Mouse (Mus musculus): ENCODE measurements around the gene Col4a3bp. TPM values are rescaled to one million over a fixed set of nuclear protein-coding genes. Genes with fewer than 3 reads are reported as not detected.

Gene Col4a3bp
- polyA plus RNA-seq, 1 experiment from 2014 or later, result 7.6 TPM

- WGBS, result 4% methylated on average over 1 of the region's 1 CpGs
- 0 out of 2 replicates have a peak, but pooled peaks have one; percentile 32 for ATAC-seq (replicated peaks)
- H3K4me2 ChIP-seq (replicated peaks), result no peak overlapping the region
- no peak overlapping the region for H3K27ac ChIP-seq (replicated peaks)
- H3K4me3 ChIP-seq, result no peak overlapping the region
- H3K9ac ChIP-seq (replicated peaks), result no peak overlapping the region
- H3K4me1 ChIP-seq, result no peaks in the 10 kb centered on the region
- no peaks in the 10 kb centered on the region for H3K9me3 ChIP-seq
- H3K36me3 ChIP-seq, result no peaks in the 10 kb centered on the region
- no peaks in the 10 kb centered on the region for H3K27me3 ChIP-seq
Observed at GRCm38 (mm10) chr13:96593621-96594020, 51.2 kb downstream of the Col4a3bp start.

GRCm38 (mm10) chr13:96594070-96594469, 51.7 kb downstream of the Col4a3bp start:
- Histone ChIP-seq H3K27ac (replicated peaks) (no peak overlapping the region), H3K9ac (replicated peaks) (no peak overlapping the region), H3K36me3 (0 out of 2 replicates have a peak, but pooled peaks cover 2% of the 10 kb centered on the region), H3K4me3 (no peak overlapping the region), H3K4me1 (no peaks in the 10 kb centered on the region), H3K4me2 (replicated peaks) (no peak overlapping the region), H3K27me3 (no peaks in the 10 kb centered on the region), H3K9me3 (no peaks in the 10 kb centered on the region)
- WGBS, result 75% methylated on average over 4 of the region's 4 CpGs
- ATAC-seq (replicated peaks), result no peak

GRCm38 (mm10) chr13:96599182-96599581, 56.8 kb downstream of the Col4a3bp start:
- Histone ChIP-seq H3K27ac (replicated peaks) (no peak overlapping the region), H3K9ac (replicated peaks) (no peak overlapping the region), H3K36me3 (peaks cover 7% of the 10 kb centered on the region; the same call in 1 of the 2 replicates), H3K9me3 (no peaks in the 10 kb centered on the region), H3K27me3 (no peaks in the 10 kb centered on the region), H3K4me1 (no peaks in the 10 kb centered on the region), H3K4me3 (no peak overlapping the region), H3K4me2 (replicated peaks) (no peak overlapping the region)
- no peak for ATAC-seq (replicated peaks)
- 95% methylated on average over 9 of the region's 9 CpGs for WGBS

GRCm38 (mm10) chr13:96604242-96604641, 61.8 kb downstream of the Col4a3bp start:
- Histone ChIP-seq H3K27ac (replicated peaks) (no peak overlapping the region), H3K4me3 (no peak overlapping the region), H3K4me2 (replicated peaks) (no peak overlapping the region), H3K9me3 (no peaks in the 10 kb centered on the region), H3K9ac (replicated peaks) (no peak overlapping the region), H3K36me3 (peaks cover 20% of the 10 kb centered on the region), H3K27me3 (no peaks in the 10 kb centered on the region), H3K4me1 (no peaks in the 10 kb centered on the region)
- ATAC-seq (replicated peaks), result no peak
- 92% methylated on average over 2 of the region's 2 CpGs for WGBS

- ATAC-seq (replicated peaks), result no peak
- Histone ChIP-seq H3K4me2 (replicated peaks) (no peak overlapping the region), H3K4me3 (no peak overlapping the region), H3K4me1 (no peaks in the 10 kb centered on the region), H3K9ac (replicated peaks) (no peak overlapping the region), H3K9me3 (no peaks in the 10 kb centered on the region), H3K27me3 (no peaks in the 10 kb centered on the region), H3K36me3 (peaks cover 9% of the 10 kb centered on the region; the same call in 1 of the 2 replicates), H3K27ac (replicated peaks) (no peak overlapping the region)
- 97% methylated on average over 3 of the region's 3 CpGs for WGBS
Observed at GRCm38 (mm10) chr13:96614615-96615014, 72.2 kb downstream of the Col4a3bp start.

DNA sequence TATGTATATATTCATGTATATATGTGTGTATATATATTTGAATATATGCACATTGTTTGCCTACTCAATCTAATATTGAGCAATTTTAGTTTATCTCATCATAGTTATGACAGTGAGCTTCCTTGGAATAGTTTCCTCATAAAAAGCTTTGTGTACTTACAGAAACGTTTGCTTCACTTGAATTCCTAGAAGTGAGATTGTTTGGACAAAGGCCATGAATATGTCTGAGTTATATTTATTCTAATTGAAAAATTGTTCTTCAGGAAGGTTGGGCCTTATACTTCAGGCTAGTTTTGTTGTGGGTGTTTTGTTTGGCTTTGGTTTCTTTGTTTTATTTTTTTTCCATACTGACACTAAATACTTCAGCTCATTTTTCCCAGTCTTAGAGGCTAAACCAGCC, 78.5 kb downstream of the Col4a3bp start:
- no peaks in the 10 kb centered on the region for H3K9me3 ChIP-seq
- H3K4me3 ChIP-seq, result no peak overlapping the region
- H3K4me1 ChIP-seq, result no peaks in the 10 kb centered on the region
- no peaks in the 10 kb centered on the region for H3K27me3 ChIP-seq
- H3K4me2 ChIP-seq (replicated peaks), result no peak overlapping the region
- H3K36me3 ChIP-seq, result peaks cover 10% of the 10 kb centered on the region; the same call in 1 of the 2 replicates
- WGBS, result 68% methylated on average over 1 of the region's 1 CpGs
- ATAC-seq (replicated peaks), result no peak
- no peak overlapping the region for H3K9ac ChIP-seq (replicated peaks)
- H3K27ac ChIP-seq (replicated peaks), result no peak overlapping the region

- Histone ChIP-seq H3K4me3 (no peak overlapping the region), H3K4me2 (replicated peaks) (no peak overlapping the region), H3K9ac (replicated peaks) (no peak overlapping the region), H3K27me3 (no peaks in the 10 kb centered on the region), H3K27ac (replicated peaks) (no peak overlapping the region), H3K36me3 (peaks cover 38% of the 10 kb centered on the region), H3K4me1 (no peaks in the 10 kb centered on the region), H3K9me3 (no peaks in the 10 kb centered on the region)
- ATAC-seq (replicated peaks), result no peak
- 93% methylated on average over 4 of the region's 4 CpGs for WGBS
Observed at GRCm38 (mm10) chr13:96630396-96630795, 88.0 kb downstream of the Col4a3bp start.

DNA sequence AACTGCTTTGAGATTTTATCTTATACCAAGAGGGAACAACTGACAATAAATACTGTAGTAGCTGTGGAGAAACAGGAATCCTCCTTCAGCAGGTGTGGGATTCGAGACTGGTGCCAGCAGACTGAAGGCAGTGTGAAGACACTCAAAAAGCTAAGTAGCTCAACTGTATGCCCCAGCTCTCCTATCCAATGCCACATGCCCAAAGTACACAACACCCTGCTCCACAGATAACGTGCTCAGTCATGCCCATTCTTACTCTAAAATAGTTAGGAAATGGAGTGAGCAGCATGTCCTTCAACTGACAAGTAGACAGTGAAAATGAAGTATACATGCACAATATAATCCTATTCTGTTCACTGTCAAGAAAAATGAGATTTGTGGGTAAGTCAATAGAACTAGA, 101.8 kb downstream of the Col4a3bp start:
- H3K4me1 ChIP-seq, result peaks cover 8% of the 10 kb centered on the region; the same call in 1 of the 2 replicates
- H3K36me3 ChIP-seq, result peaks cover 20% of the 10 kb centered on the region
- no peaks in the 10 kb centered on the region for H3K9me3 ChIP-seq
- H3K27ac ChIP-seq (replicated peaks), result no peak overlapping the region
- no peak overlapping the region for H3K9ac ChIP-seq (replicated peaks)
- H3K27me3 ChIP-seq, result no peaks in the 10 kb centered on the region
- no peak overlapping the region for H3K4me3 ChIP-seq
- 0 out of 2 replicates have a peak, but pooled peaks have one; percentile 37 for ATAC-seq (replicated peaks)
- WGBS, result 76% methylated on average over 2 of the region's 2 CpGs
- H3K4me2 ChIP-seq (replicated peaks), result no peak overlapping the region

GRCm38 (mm10) chr13:96645822-96646221, 103.4 kb downstream of the Col4a3bp start:
- ATAC-seq (replicated peaks), result no peak
- H3K4me2 ChIP-seq (replicated peaks), result no peak overlapping the region
- no peak overlapping the region for H3K9ac ChIP-seq (replicated peaks)
- peaks cover 28% of the 10 kb centered on the region for H3K36me3 ChIP-seq
- H3K4me1 ChIP-seq, result peaks cover 8% of the 10 kb centered on the region; the same call in 1 of the 2 replicates
- no peaks in the 10 kb centered on the region for H3K27me3 ChIP-seq
- 59% methylated on average over 5 of the region's 5 CpGs for WGBS
- H3K9me3 ChIP-seq, result no peaks in the 10 kb centered on the region
- no peak overlapping the region for H3K4me3 ChIP-seq
- no peak overlapping the region for H3K27ac ChIP-seq (replicated peaks)

- Histone ChIP-seq H3K4me2 (replicated peaks) (no peak overlapping the region), H3K27ac (replicated peaks) (no peak overlapping the region), H3K36me3 (peaks cover 89% of the 10 kb centered on the region), H3K4me1 (no peaks in the 10 kb centered on the region), H3K4me3 (no peak overlapping the region), H3K9me3 (no peaks in the 10 kb centered on the region), H3K27me3 (no peaks in the 10 kb centered on the region), H3K9ac (replicated peaks) (no peak overlapping the region)
- WGBS, result 90% methylated on average over 9 of the region's 9 CpGs
- ATAC-seq (replicated peaks), result no peak
Observed at GRCm38 (mm10) chr13:96653041-96653440, 110.6 kb downstream of the Col4a3bp start.

DNA sequence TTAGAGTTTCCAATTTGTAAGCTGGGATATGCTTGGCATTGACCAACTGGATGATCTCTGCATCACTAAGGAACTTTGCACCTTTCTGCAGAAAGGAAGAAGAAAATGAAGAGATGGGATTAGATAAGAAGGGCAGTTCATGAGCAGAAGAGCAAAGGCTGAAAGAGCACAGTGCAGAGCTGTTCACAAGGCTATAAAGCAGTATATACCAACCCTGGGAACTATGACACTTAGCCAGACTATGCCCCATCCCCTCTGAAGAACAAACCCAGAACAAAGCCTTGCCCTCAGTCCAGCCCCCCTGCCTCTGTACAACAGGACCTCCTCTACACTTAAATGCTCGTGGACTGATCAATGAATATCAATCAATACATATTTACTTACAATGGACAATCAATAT, 114.3 kb downstream of the Col4a3bp start:
- no peak overlapping the region for H3K9ac ChIP-seq (replicated peaks)
- WGBS, result 87% methylated on average over 1 of the region's 1 CpGs
- H3K27ac ChIP-seq (replicated peaks), result no peak overlapping the region
- no peak for ATAC-seq (replicated peaks)
- no peaks in the 10 kb centered on the region for H3K27me3 ChIP-seq
- no peaks in the 10 kb centered on the region for H3K9me3 ChIP-seq
- no peak overlapping the region for H3K4me2 ChIP-seq (replicated peaks)
- H3K36me3 ChIP-seq, result peaks cover 88% of the 10 kb centered on the region
- no peak overlapping the region for H3K4me3 ChIP-seq
- peaks cover 7% of the 10 kb centered on the region for H3K4me1 ChIP-seq

GRCm38 (mm10) chr13:96658936-96659335, 116.5 kb downstream of the Col4a3bp start:
- Histone ChIP-seq H3K36me3 (peaks cover 92% of the 10 kb centered on the region), H3K9ac (replicated peaks) (no peak overlapping the region), H3K9me3 (no peaks in the 10 kb centered on the region), H3K27ac (replicated peaks) (no peak overlapping the region), H3K4me2 (replicated peaks) (no peak overlapping the region), H3K4me1 (peaks cover 7% of the 10 kb centered on the region), H3K4me3 (no peak overlapping the region), H3K27me3 (no peaks in the 10 kb centered on the region)
- no peak for ATAC-seq (replicated peaks)
- 93% methylated on average over 7 of the region's 7 CpGs for WGBS
